Mouse (Mus musculus) limb, embryonic 13.5 days (tissue): ENCODE results near the gene Lhx9. TPM values are rescaled to one million over a fixed set of nuclear protein-coding genes. Genes with fewer than 3 reads are reported as not detected.
A peak's percentile ranks its signal among the peaks of the same experiment; 100 is the strongest.
"Not testable (repeated sequence)": the region's sequence is repeated elsewhere in the genome, so short reads cannot be mapped to it uniquely, and the experiment has no call there.

Source experiments
- ATAC-seq: fragments of 200-750 bp; cut with Nextera tagmentation; 2 replicates; pipeline ENCODE4 v1.8.0; 2017; ENCODE audit warnings: low read depth, moderate number of reproducible peaks, moderate TSS enrichment; ENCODE audit not compliant: low FRiP score
- H3K27ac ChIP-seq: fragments of 300-500 bp; sonication (generic); 2 replicates; pipeline ENCODE4 v1.5.1; 2015; ENCODE audit warnings: inconsistent platforms, mild to moderate bottlenecking, moderate library complexity
- H3K27me3 ChIP-seq: fragments of 300-500 bp; sonication (generic); 2 replicates; pipeline ENCODE4 v1.6.1; 2015; ENCODE audit warnings: mild to moderate bottlenecking, inconsistent platforms
- H3K36me3 ChIP-seq: fragments of 300-500 bp; sonication (generic); 2 replicates; pipeline ENCODE4 v1.6.1; 2015; ENCODE audit warnings: inconsistent platforms, mild to moderate bottlenecking, moderate library complexity
- H3K4me1 ChIP-seq: fragments of 300-500 bp; sonication (generic); 2 replicates; pipeline ENCODE4 v1.6.1; 2015; ENCODE audit warnings: inconsistent platforms
- H3K4me2 ChIP-seq: fragments of 300-500 bp; sonication (generic); replicated peaks from 2 replicates; pipeline ENCODE4 v1.6.1; 2015; ENCODE audit warnings: inconsistent platforms, mild to moderate bottlenecking, moderate library complexity
- H3K4me3 ChIP-seq: fragments of 300-500 bp; sonication (generic); 2 replicates; pipeline ENCODE4 v1.5.1; 2015; ENCODE audit warnings: moderate library complexity, mild to moderate bottlenecking, inconsistent platforms
- H3K9ac ChIP-seq: fragments of 300-500 bp; sonication (generic); 2 replicates; pipeline ENCODE4 v1.6.1; 2015; ENCODE audit warnings: mild to moderate bottlenecking, inconsistent platforms
- H3K9me3 ChIP-seq: fragments of 300-500 bp; sonication (generic); 2 replicates; pipeline ENCODE4 v1.6.1; 2016; ENCODE audit warnings: inconsistent platforms
- WGBS: fragments of 180-500 bp; shearing (Covaris S2); methylation state at CpG from one replicate; pipeline ENCODE4 v1.1.7; 2015; 5-methylcytosine and 5-hydroxymethylcytosine counted together
- polyA plus RNA-seq: library from polyadenylated mRNA; unstranded; fragments of >200 nt; fragmentation: Nextera tagmentation; extraction: Ambion mirVana; gene quantifications from 2 replicates; pipeline ENCODE4 v1.2.1, GENCODE M21; 2015

The Lhx9 gene
- 34.5 and 40.2 TPM in 2 replicates for polyA plus RNA-seq

DNA sequence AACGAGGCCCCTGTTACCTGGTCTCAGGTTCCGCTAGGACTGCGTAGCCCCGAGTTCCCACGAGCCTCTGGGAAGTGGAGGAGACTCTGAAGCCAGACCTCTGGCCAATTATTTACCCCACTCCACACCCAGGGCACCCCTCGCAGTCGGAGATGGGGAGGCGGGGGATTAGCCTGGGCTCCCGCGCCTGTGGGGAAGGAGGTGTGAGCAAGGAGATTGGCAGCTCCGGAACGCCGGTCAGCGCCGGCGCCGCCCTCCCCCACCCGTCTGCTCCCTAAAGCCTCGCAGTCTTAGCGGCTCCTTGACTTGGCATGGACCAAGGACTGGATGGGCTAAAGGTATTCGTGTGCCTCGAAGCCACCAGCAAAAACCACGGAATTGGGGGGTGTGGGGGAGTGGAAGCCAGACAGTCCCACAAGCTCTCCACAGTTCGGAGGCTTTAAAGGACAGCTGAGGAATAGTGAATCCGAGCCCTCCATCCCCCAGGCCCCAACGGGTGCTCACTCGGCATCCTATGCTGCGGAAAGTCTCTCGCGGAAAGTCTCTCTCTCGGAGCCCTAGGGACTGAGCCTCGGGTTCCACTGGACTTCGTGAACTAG, at the start of gene Lhx9:
Lhx9 (minus strand) TSS at position 67 of the 599 bp plus-strand sequence.
- WGBS, result under 1% methylated on average over 33 of the region's 33 CpGs
- Histone ChIP-seq H3K27ac (peak within 1 kb of the TSS; percentile 22; the same call in 1 of the 2 replicates), H3K27me3 (peaks cover 64% of the 10 kb centered on the region), H3K4me1 (peaks cover 33% of the 10 kb centered on the region), H3K36me3 (peaks cover 12% of the 10 kb centered on the region), H3K4me2 (peak within 1 kb of the TSS; percentile 83), H3K9ac (peak within 1 kb of the TSS; percentile 62), H3K9me3 (no peaks in the 10 kb centered on the region), H3K4me3 (peak within 1 kb of the TSS; percentile 47)
- peak; percentile 72 for ATAC-seq

DNA sequence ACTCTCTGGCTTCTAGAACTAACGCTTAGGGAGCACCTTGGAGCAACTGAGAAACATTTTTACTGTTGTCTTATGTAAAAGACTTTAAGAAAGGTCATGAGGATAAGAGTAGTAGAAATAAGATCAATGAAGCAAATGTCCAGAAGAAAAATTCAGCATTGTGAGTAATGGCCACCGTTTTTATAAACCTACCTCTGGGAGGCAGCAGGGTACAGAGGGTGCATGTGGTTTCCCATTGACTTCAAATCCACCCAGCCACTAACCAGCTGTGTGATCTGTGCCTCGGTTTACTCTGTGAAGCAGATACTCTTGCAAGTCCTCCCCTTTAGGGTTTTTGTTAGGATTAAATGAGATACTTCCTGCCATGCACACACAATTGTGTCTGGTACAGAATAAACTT, 47.7 kb upstream of the Lhx9 start:
- Histone ChIP-seq H3K9ac (no peak overlapping the region), H3K4me2 (no peak overlapping the region), H3K4me3 (no peak overlapping the region), H3K27ac (no peak overlapping the region), H3K4me1 (no peaks in the 10 kb centered on the region), H3K9me3 (no peaks in the 10 kb centered on the region), H3K27me3 (no peaks in the 10 kb centered on the region), H3K36me3 (no peaks in the 10 kb centered on the region)
- no peak for ATAC-seq
- 84% methylated on average over 3 of the region's 3 CpGs for WGBS

DNA sequence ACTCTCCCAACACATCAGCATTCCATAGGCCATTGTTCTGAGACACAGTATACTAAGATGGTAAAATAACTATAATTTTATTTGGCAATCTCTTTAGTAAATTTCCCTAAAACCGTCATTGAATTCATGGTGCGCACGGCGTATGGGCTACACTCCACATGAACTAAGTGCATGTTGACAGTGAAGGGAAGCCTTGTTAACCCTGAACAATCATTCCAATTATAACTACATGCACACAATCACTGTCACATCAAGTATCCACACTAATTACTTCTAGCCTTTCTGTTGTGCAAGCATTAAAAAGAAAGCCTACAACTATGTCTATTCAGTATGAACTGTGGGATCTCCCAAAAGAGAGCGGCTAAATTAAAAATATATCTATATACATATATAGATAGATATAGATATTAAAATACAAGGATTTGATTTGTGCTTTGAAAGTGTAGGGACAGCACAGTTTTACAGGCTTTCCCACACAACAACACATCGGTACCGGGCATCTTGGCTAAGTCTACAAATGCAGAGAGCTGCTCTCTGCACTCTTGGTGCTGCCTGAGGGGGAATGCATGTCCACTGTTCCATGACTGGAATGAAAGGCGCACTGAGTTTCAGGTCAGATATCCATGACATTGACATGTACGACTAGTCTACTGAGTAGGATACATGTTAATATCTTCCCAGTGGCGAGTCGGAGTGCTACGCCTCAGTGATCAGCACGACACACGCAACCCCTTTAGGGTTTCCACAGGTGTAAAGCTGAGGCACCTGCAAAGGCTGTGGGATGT, 29.3 kb upstream of the Lhx9 start:
- WGBS, result 93% methylated on average over 14 of the region's 14 CpGs
- Histone ChIP-seq H3K9ac (no peak overlapping the region), H3K36me3 (no peaks in the 10 kb centered on the region), H3K4me1 (0 out of 2 replicates have a peak, but pooled peaks cover 8% of the 10 kb centered on the region), H3K4me3 (no peak overlapping the region), H3K4me2 (no peak overlapping the region), H3K27me3 (no peaks in the 10 kb centered on the region), H3K27ac (no peak overlapping the region), H3K9me3 (0 out of 2 replicates have a peak, but pooled peaks cover 8% of the 10 kb centered on the region)
- ATAC-seq, result no peak

DNA sequence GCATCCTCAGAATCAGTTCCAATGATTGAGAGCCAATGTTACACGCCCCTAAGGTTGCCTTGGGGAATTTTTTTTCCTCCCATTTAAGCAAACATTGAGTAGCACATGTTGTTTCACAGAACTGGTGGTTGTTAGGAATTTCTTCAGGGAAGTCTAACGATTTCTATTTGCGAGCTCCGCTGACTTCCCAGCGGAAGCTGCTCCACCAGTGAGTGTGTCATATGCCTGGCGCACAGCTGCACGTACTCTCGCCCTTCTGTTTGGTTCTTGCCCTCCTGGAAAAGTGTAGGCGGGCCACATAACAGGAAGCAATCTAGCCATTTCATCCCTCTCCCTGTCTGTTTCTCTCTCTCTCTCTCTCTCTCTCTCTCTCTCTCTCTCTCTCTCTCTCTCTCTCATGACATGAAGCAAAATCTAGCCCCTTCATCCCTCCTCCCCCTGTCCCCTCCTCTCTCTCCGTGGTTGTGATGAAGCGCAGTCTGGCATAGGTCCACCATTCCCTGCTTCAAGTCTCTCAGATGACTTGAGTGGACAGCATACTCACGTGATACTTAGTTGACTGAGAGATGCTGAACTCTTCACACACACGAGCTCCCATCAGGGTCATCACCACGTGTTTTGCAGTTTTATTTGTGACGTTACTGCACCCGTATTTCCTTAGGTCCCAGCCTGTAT, 28.1 kb upstream of the Lhx9 start:
- Histone ChIP-seq H3K36me3 (no peaks in the 10 kb centered on the region), H3K9ac (peak overlapping the region; percentile 9; the same call in 1 of the 2 replicates)

DNA sequence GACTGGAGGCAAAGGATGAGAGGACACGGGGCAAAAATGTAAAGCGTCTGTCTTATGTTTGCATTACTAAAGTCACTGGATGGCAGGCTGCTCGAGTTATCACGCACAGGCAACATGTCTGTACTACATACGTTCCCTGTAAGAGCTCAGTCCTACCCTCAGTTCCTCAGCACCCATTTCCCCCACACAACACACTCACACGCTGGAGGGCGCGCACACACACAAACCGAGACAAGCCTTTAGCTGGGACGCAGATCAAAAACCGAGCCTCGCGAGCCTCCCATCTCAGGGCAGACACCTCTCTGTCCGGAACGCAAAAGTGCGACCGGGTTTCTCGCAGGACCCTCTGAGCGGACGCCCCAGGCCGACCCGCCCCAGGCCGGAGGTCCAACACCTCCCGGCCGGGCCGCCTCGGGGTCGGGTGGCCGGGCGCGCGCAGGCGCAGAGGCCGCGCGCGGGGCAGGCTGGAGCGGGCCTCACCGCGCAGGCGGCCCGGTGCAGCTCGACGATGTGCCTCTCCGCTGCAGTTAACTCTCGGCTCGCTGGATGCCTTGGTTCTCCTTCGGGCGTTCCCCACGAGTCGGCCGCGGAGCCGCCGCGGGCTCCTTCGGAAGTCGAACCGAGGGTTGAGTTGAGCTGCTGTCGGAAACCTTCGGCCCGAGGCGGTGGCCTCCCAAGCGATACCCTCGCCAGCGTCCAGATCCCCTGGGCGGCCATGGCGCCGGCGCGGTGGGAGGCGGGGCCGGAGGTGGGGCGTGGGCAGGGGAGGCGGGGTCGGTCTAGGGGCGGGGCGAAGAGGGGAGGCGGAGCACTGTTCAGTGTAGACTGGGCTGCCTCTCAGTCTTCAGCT, 7.9 kb upstream of the Lhx9 start, which contains the start of gene 2310009B15Rik:
2310009B15Rik (minus strand) TSS at position 752 of the 850 bp plus-strand sequence.
- peak within 1 kb of the TSS; percentile 47 for H3K4me3 ChIP-seq
- not testable (repeated sequence) for H3K9me3 ChIP-seq, H3K36me3 ChIP-seq, H3K27me3 ChIP-seq
- H3K4me2 ChIP-seq, result peak within 1 kb of the TSS; percentile 41
- peaks cover 19% of the 10 kb centered on the region for H3K4me1 ChIP-seq
- H3K27ac ChIP-seq, result peak within 1 kb of the TSS; percentile 86; the same call in 1 of the 2 replicates
- peak within 1 kb of the TSS; percentile 72 for H3K9ac ChIP-seq
- WGBS, result 0% methylated on average over 40 of the region's 79 CpGs
- ATAC-seq, result peak; percentile 99

More for the DNA sequence above, 28.1 kb upstream of the Lhx9 start:
- H3K27ac ChIP-seq, result no peak overlapping the region
- ATAC-seq, result peak; percentile 80; the same call in 1 of the 2 replicates
- peak overlapping the region; percentile 34 for H3K4me3 ChIP-seq
- 38% methylated on average over 16 of the region's 16 CpGs for WGBS
- no peaks in the 10 kb centered on the region for H3K27me3 ChIP-seq
- 0 out of 2 replicates have a peak, but pooled peaks cover 8% of the 10 kb centered on the region for H3K9me3 ChIP-seq
- H3K4me1 ChIP-seq, result 0 out of 2 replicates have a peak, but pooled peaks cover 8% of the 10 kb centered on the region
- peak overlapping the region; percentile 60 for H3K4me2 ChIP-seq

DNA sequence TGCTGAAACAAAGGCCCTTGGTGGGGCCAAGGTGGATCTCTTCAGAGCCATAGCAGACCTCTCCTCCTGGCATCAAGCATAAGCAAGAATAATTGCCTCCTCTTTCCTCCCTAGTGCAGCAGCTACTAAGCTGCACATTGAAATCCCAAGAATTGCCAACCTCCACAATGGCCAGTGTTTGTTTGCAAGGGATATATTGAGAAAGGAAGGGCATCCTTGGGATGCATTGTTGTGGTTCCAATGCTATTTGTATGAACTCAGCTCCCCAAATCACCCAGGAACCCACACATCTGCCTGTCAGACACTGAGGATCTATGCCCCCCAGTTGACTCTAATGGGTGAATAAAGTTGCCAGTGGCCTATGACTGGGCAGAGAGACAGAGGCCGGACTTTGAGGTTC, 2.4 kb upstream of the Lhx9 start:
- no peak overlapping the region for H3K27ac ChIP-seq
- H3K4me3 ChIP-seq, result no peak overlapping the region
- H3K4me2 ChIP-seq, result no peak overlapping the region
- H3K9me3 ChIP-seq, result no peaks in the 10 kb centered on the region
- H3K36me3 ChIP-seq, result peaks cover 12% of the 10 kb centered on the region
- H3K27me3 ChIP-seq, result peaks cover 48% of the 10 kb centered on the region
- ATAC-seq, result no peak
- H3K4me1 ChIP-seq, result peaks cover 38% of the 10 kb centered on the region
- 72% methylated on average over 1 of the region's 1 CpGs for WGBS
- H3K9ac ChIP-seq, result no peak overlapping the region

DNA sequence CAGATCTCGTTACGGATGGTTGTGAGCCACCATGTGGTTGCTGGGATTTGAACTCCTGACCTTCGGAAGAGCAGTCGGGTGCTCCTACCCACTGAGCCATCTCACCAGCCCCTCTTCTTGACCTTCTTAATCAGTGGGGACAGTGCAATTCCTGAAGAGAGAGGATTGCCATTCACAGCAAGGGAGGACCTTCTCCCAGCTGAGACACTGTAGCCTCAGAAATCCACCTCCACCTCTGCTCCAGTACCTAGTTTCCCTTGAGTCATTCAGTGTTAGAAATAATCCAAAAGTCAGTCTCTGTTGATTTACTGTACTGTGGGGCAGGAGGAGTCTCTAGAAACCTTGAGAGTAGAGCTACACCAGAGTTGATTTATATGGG, 1.8 kb upstream of the Lhx9 start:
- Histone ChIP-seq H3K4me2 (no peak overlapping the region), H3K4me3 (no peak overlapping the region), H3K27me3 (peaks cover 54% of the 10 kb centered on the region), H3K36me3 (peaks cover 12% of the 10 kb centered on the region), H3K9me3 (no peaks in the 10 kb centered on the region), H3K9ac (no peak overlapping the region), H3K4me1 (peaks cover 38% of the 10 kb centered on the region), H3K27ac (no peak overlapping the region)
- 54% methylated on average over 2 of the region's 4 CpGs for WGBS
- no peak for ATAC-seq

DNA sequence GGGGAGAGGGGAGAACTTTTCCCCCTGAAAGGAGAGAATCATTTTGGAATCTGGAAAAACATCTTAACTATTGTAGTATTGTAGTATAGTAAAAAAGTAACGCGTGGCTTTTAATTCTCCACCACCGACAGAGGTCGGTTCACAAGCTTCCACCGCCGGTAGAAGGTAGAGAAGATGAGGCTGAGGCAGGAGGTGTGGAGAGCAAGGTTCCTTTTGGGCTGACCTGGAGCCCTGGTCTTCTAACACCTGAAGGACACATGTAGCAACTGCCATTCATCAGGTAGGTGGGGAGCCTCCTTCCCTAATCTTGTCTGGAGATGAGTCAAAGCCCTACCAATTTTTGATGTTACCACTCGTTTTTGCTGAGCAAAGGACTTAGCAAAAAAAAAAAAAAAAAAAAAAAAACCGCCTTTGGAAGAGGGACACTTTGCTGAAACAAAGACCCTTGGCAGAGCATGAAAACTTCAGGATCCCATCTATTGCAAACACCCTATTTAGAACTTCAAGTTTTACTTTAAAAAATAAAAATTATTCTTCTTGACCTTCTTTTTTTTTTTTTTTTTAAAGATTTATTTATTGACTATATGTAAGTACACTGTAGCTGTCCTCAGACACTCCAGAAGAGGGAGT, 1.3 kb upstream of the Lhx9 start:
- Histone ChIP-seq H3K27ac (no peak overlapping the region), H3K9ac (no peak overlapping the region), H3K9me3 (no peaks in the 10 kb centered on the region), H3K4me3 (no peak overlapping the region), H3K27me3 (peaks cover 59% of the 10 kb centered on the region), H3K4me2 (peak overlapping the region; percentile 83), H3K36me3 (peaks cover 12% of the 10 kb centered on the region), H3K4me1 (peaks cover 34% of the 10 kb centered on the region)
- no peak for ATAC-seq
- 15% methylated on average over 8 of the region's 8 CpGs for WGBS

DNA sequence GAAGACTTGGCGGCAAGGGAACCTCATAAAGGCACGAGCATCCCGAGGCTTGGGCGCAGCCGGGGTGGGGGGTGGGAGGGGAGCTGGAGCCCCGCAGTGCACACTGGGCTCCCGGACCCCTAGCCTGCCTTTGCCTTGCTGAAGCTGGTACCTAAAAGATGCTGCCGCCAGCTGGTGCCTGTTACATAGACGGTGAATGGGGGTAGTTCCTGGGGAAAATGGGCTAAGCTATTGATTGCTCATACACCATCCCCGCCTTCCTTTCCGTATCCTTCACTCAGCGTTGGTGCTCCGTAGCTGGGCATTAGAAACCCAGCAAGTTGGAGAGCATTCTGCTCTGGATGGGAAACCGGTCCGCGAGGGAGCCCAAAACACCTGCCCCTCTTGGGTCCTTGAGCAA, 351 bp downstream of the Lhx9 start:
- Histone ChIP-seq H3K9ac (peak overlapping the region; percentile 62), H3K9me3 (no peaks in the 10 kb centered on the region), H3K36me3 (peaks cover 12% of the 10 kb centered on the region), H3K27ac (peak overlapping the region; percentile 22; the same call in 1 of the 2 replicates), H3K4me2 (peak overlapping the region; percentile 83), H3K4me1 (peaks cover 35% of the 10 kb centered on the region), H3K27me3 (peaks cover 64% of the 10 kb centered on the region), H3K4me3 (peak overlapping the region; percentile 47)
- 0% methylated on average over 16 of the region's 16 CpGs for WGBS
- peak; percentile 51 for ATAC-seq

DNA sequence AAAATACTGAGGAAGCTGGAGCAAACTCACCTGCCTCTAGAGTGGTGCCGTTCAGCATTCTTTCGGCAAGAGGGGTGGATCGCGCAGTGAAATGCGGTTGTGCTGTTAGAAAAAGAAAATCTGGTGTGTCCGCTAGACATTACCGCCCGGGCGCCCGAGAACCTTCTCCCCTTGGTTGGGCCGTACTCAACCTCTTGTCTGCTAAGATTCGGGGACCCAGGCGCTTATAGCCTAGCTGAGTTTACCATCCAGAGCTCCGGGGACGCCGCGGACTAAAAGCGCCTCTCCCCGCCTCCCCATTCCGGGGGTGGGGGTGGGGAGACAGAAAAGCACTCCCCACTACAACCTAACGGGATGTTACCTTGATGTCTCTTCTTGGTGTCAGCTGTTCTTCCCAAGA, 1.2 kb downstream of the Lhx9 start:
- no peak for ATAC-seq
- Histone ChIP-seq H3K4me1 (peaks cover 35% of the 10 kb centered on the region), H3K9me3 (no peaks in the 10 kb centered on the region), H3K4me2 (peak overlapping the region; percentile 83), H3K27ac (peak overlapping the region; percentile 44; the same call in 1 of the 2 replicates), H3K9ac (peak overlapping the region; percentile 62), H3K36me3 (peaks cover 12% of the 10 kb centered on the region), H3K4me3 (peak overlapping the region; percentile 47), H3K27me3 (peaks cover 64% of the 10 kb centered on the region)
- under 1% methylated on average over 21 of the region's 21 CpGs for WGBS

DNA sequence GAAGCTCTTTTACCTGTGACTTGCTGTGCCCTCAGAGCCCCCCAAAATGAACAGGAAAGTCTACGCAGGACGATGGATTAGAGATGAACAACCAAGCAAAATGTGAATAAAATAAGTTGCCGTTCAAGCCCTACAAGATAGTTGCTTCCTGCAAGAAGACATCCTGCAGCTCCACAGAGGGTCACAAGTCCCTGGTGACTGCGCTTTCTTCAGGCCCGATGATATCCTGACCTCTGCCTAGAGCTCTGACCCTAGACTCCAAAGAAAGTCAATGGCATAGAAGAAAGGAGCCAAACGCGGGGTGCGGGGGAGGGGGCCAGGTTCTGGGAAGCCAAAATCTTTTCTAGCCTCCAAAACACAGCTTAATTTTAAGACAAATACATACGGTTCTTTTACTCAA, 1.8 kb downstream of the Lhx9 start:
- H3K9ac ChIP-seq, result peak overlapping the region; percentile 48; the same call in 1 of the 2 replicates
- H3K36me3 ChIP-seq, result peaks cover 9% of the 10 kb centered on the region
- H3K27ac ChIP-seq, result no peak overlapping the region; the same call in 1 of the 2 replicates
- no peaks in the 10 kb centered on the region for H3K9me3 ChIP-seq
- peak overlapping the region; percentile 47 for H3K4me3 ChIP-seq
- 9% methylated on average over 9 of the region's 9 CpGs for WGBS
- H3K27me3 ChIP-seq, result peaks cover 63% of the 10 kb centered on the region
- ATAC-seq, result no peak
- peak overlapping the region; percentile 83 for H3K4me2 ChIP-seq
- H3K4me1 ChIP-seq, result peaks cover 35% of the 10 kb centered on the region
